Mouse (Mus musculus): ENCODE data around the gene Gm28539. TPM values are rescaled to one million over a fixed set of nuclear protein-coding genes. Genes with fewer than 3 reads are reported as not detected.
"Not testable (repeated sequence)": the region's sequence is repeated elsewhere in the genome, so short reads cannot be mapped to it uniquely, and the experiment has no call there.

The Gm28539 gene
- polyA plus RNA-seq, 1 experiment = 4.4 TPM

GRCm38 (mm10) chr16:18986381-18986780 is 150.0 kb downstream of the Gm28539 start:
- Histone ChIP-seq H3K4me3 (replicated peaks; ENCODE audit: extremely low read depth, low read depth, low read length) (no peak overlapping the region), H3K4me1 (ENCODE audit: control insufficient read depth, insufficient read depth, low read length) (no peaks in the 10 kb centered on the region)
- WGBS = 93% methylated on average over 3 of the region's 3 CpGs
- TF ChIP-seq POLR2A (IDR thresholded peaks at IDR 0.05; ENCODE audit: borderline replicate concordance, extremely low read depth, low read depth, low read length) (no peak), CTCF (IDR thresholded peaks at IDR 0.05; ENCODE audit: insufficient read depth, low read length) (no peak)
- no peak for DNase-seq

GRCm38 (mm10) chr16:18986860-18987259 is 150.5 kb downstream of the Gm28539 start:
- DNase-seq = no peak
- WGBS = 87% methylated on average over 5 of the region's 5 CpGs
- Histone ChIP-seq H3K4me3 (replicated peaks; ENCODE audit: extremely low read depth, low read depth, low read length) (no peak overlapping the region), H3K4me1 (ENCODE audit: control insufficient read depth, insufficient read depth, low read length) (no peaks in the 10 kb centered on the region)
- TF ChIP-seq POLR2A (IDR thresholded peaks at IDR 0.05; ENCODE audit: borderline replicate concordance, extremely low read depth, low read depth, low read length) = no peak
- no peak for TF ChIP-seq CTCF (IDR thresholded peaks at IDR 0.05; ENCODE audit: insufficient read depth, low read length)

GRCm38 (mm10) chr16:19002610-19003389 is 166.4 kb downstream of the Gm28539 start:
- DNase-seq = not testable (repeated sequence)

GRCm38 (mm10) chr16:19003757-19004156 is 167.4 kb downstream of the Gm28539 start:
- DNase-seq = no peak
- Histone ChIP-seq H3K4me3 (replicated peaks; ENCODE audit: extremely low read depth, low read depth, low read length) (no peak overlapping the region), H3K4me1 (ENCODE audit: control insufficient read depth, insufficient read depth, low read length) (no peaks in the 10 kb centered on the region)
- 72% methylated on average over 1 of the region's 1 CpGs for WGBS
- TF ChIP-seq CTCF (IDR thresholded peaks at IDR 0.05; ENCODE audit: insufficient read depth, low read length) = no peak
- TF ChIP-seq POLR2A (IDR thresholded peaks at IDR 0.05; ENCODE audit: borderline replicate concordance, extremely low read depth, low read depth, low read length) = no peak

More at GRCm38 (mm10) chr16:19002610-19003389, 166.4 kb downstream of the Gm28539 start:
- not testable (repeated sequence) for H3K4me1 ChIP-seq (ENCODE audit: control insufficient read depth, insufficient read depth, low read length); H3K4me3 ChIP-seq (replicated peaks; ENCODE audit: extremely low read depth, low read depth, low read length)
- peak; percentile 53 for TF ChIP-seq CTCF (IDR thresholded peaks at IDR 0.05; ENCODE audit: insufficient read depth, low read length)
- WGBS = 37% methylated on average over 2 of the region's 2 CpGs

GRCm38 (mm10) chr16:19005298-19005697 is 168.9 kb downstream of the Gm28539 start:
- Histone ChIP-seq H3K4me3 (replicated peaks; ENCODE audit: extremely low read depth, low read depth, low read length) (no peak overlapping the region), H3K4me1 (ENCODE audit: control insufficient read depth, insufficient read depth, low read length) (no peaks in the 10 kb centered on the region)
- WGBS = 60% methylated on average over 3 of the region's 3 CpGs
- DNase-seq = no peak
- TF ChIP-seq CTCF (IDR thresholded peaks at IDR 0.05; ENCODE audit: insufficient read depth, low read length) = no peak

Other genes with a start within 250 kb of the Gm28539 start
- 32.5 and 38.4 TPM in 2 replicates for gene Tbx1, start 245.9 kb upstream of the Gm28539 start, polyA plus RNA-seq (2012; rRNA removed)
- 9.7 and 15.5 TPM in 2 replicates for gene Gp1bb, start 214.2 kb upstream of the Gm28539 start, polyA plus RNA-seq (2012; rRNA removed)
- 3.6 and 9.4 TPM in 2 replicates for gene Gm49601, start 210.2 kb upstream of the Gm28539 start, polyA plus RNA-seq (2012; rRNA removed)
- 9.0 and 22.0 TPM in 2 replicates for gene Sept5, start 206.6 kb upstream of the Gm28539 start, polyA plus RNA-seq (2012; rRNA removed)
- 753 and 874 TPM in 2 replicates for gene Cldn5, start 59.7 kb upstream of the Gm28539 start, polyA plus RNA-seq (2012; rRNA removed)
- 23.1 and 39.3 TPM in 2 replicates for gene Ufd1, start 24.8 kb upstream of the Gm28539 start, polyA plus RNA-seq (2012; rRNA removed)
- gene Cdc45, start 24.6 kb upstream of the Gm28539 start, polyA plus RNA-seq (2012; rRNA removed) = 3.3 and 3.5 TPM in 2 replicates
- gene 2510002D24Rik, start within 50 bp of the Gm28539 start, polyA plus RNA-seq (2012; rRNA removed) = 37.4 and 46.3 TPM in 2 replicates
- 6.1 and 10.4 TPM in 2 replicates for gene Mrpl40, start 40.3 kb downstream of the Gm28539 start, polyA plus RNA-seq (2012; rRNA removed)
- gene Hira, start 40.5 kb downstream of the Gm28539 start, polyA plus RNA-seq (2012; rRNA removed) = 53.3 and 58.8 TPM in 2 replicates

Measured in lung, adult 2 months (tissue).